Mouse (Mus musculus) forebrain, embryonic 12.5 days (tissue): ENCODE measurements at regions not wholly inside any gene's neighbourhood (a gene's known extent, or its start where the extent isn't known, plus 50 kb on each side); places are given as distances from the start of the nearest gene placed in this dataset.
"Not testable (repeated sequence)": the region's sequence is repeated elsewhere in the genome, so short reads cannot be mapped to it uniquely, and the experiment has no call there.

ENCODE experiments used
- ATAC-seq: fragments of 200-750 bp; cut with Nextera tagmentation; 2 replicates; pipeline ENCODE4 v1.8.0; 2017; ENCODE audit warnings: moderate TSS enrichment; ENCODE audit not compliant: low FRiP score
- H3K27ac ChIP-seq: fragments of 300-500 bp; sonication (generic); 2 replicates; pipeline ENCODE4 v1.5.1; 2016; ENCODE audit warnings: mild to moderate bottlenecking
- H3K27me3 ChIP-seq: fragments of 300-500 bp; sonication (generic); 2 replicates; pipeline ENCODE4 v1.6.1; 2016; ENCODE audit warnings: mild to moderate bottlenecking
- H3K36me3 ChIP-seq: fragments of 300-500 bp; sonication (generic); replicated peaks from 2 replicates; pipeline ENCODE4 v1.6.1; 2016; ENCODE audit warnings: mild to moderate bottlenecking
- H3K4me1 ChIP-seq: fragments of 300-500 bp; sonication (generic); 2 replicates; pipeline ENCODE4 v1.6.1; 2016
- H3K4me2 ChIP-seq: fragments of 300-500 bp; sonication (generic); 2 replicates; pipeline ENCODE4 v1.6.1; 2016; ENCODE audit warnings: mild to moderate bottlenecking, moderate library complexity
- H3K4me3 ChIP-seq: fragments of 300-500 bp; sonication (generic); replicated peaks from 2 replicates; pipeline ENCODE4 v1.5.1; 2016; ENCODE audit warnings: mild to moderate bottlenecking
- H3K9ac ChIP-seq: fragments of 300-500 bp; sonication (generic); 2 replicates; pipeline ENCODE4 v1.6.1; 2016; ENCODE audit warnings: mild to moderate bottlenecking
- H3K9me3 ChIP-seq: fragments of 300-500 bp; sonication (generic); 2 replicates; pipeline ENCODE4 v1.6.1; 2016
- WGBS: fragments of 180-500 bp; shearing (Covaris S2); methylation state at CpG from one replicate; pipeline ENCODE4 v1.1.7; 2016; 5-methylcytosine and 5-hydroxymethylcytosine counted together

DNA sequence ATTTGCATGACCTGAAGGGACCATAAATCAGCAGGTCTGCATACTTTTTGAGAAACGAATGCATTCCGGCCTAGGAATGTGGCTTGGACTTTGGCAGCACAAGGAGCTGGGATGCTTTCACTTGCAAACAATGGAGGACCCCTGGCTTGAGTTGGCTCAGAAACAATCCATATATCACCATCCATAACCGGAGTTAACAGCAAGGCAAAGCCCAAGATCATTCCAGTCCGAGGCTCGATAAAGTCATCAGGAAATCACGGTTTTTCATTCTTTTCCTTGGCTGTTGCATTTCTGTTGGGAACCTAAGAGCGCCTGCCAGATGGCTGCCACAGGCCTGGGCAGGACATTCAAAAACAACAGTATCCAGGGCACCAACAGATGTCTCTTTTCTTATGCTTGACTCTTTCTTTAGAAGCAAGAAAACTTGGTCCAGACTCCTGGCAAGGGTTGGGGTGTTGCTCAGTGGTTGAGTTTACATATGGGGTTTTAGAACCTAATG, 198.5 kb downstream of the Fam43a start:
- ATAC-seq: no peak
- WGBS: 85% methylated on average over 7 of the region's 7 CpGs
- H3K27me3 ChIP-seq: no peaks in the 10 kb centered on the region

DNA sequence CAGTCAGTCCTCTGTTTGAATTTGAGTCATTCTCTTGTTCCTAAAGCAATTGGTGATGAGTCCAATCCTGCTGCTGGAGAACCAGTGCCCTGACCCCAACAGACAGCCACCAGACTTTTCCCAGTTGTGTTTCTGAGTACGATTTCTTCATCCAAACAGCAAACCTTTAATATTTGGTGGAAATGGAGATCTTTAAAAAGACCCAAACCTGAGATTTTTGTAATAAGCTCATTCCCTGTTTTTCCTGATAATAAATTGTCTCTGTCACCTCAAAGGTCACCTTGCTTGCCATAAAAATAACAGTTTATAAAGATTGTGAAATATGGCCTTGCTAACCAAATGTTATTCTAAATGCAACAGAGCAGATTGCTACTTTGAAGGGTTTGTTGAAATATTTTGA, 199.0 kb downstream of the Fam43a start:
- no peak for ATAC-seq
- H3K27ac ChIP-seq: no peak overlapping the region
- no peak overlapping the region for H3K4me3 ChIP-seq
- 88% methylated on average over 1 of the region's 1 CpGs for WGBS
- H3K9me3 ChIP-seq: no peaks in the 10 kb centered on the region
- no peaks in the 10 kb centered on the region for H3K27me3 ChIP-seq
- no peaks in the 10 kb centered on the region for H3K36me3 ChIP-seq
- no peak overlapping the region for H3K9ac ChIP-seq
- no peak overlapping the region for H3K4me2 ChIP-seq
- H3K4me1 ChIP-seq: no peaks in the 10 kb centered on the region

More for the DNA sequence above, 198.5 kb downstream of the Fam43a start:
- Histone ChIP-seq H3K9me3 (no peaks in the 10 kb centered on the region), H3K4me1 (no peaks in the 10 kb centered on the region), H3K4me2 (no peak overlapping the region), H3K27ac (no peak overlapping the region), H3K9ac (no peak overlapping the region), H3K36me3 (no peaks in the 10 kb centered on the region), H3K4me3 (no peak overlapping the region)

DNA sequence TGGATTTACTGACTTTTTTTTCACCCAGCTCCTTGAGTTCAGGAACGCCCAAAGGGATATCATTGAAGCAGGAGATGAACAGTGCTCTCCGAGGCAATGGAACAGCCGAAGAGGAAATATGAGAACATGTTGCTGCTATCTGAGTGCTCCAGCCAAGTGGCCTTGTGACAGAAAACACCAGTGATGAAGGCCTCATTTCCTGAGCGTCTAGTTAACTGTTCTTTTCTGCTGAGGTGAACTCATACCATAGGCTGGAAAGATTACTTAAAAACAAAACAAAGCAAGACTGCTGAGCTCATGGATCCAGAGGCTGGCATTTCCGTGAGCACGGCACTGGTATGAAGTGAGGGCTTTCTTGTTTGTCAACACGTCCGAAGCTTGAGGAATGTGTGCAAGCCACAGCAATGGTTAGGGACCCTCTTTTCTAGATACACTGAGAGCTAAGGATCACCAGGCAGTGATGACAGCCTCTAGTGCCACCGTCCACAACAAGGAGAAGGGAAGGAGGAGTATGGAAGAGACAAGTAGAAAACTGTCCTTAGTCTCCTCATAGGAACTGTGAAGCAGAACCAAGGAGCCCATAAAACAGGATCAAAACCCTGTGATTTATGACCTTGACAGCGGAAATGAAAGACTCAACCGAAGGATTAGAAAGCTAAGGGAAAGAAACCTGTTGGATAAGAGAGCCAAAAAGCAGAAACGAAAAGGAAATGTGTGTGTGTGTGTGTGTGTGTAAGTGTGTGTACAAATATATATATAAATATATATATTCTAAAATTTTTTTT, 200.4 kb downstream of the Fam43a start:
- Histone ChIP-seq H3K4me1 (no peaks in the 10 kb centered on the region), H3K4me3 (no peak overlapping the region), H3K27ac (no peak overlapping the region), H3K27me3 (no peaks in the 10 kb centered on the region), H3K9ac (no peak overlapping the region), H3K4me2 (no peak overlapping the region), H3K9me3 (no peaks in the 10 kb centered on the region), H3K36me3 (no peaks in the 10 kb centered on the region)
- WGBS: 84% methylated on average over 12 of the region's 12 CpGs
- ATAC-seq: no peak

DNA sequence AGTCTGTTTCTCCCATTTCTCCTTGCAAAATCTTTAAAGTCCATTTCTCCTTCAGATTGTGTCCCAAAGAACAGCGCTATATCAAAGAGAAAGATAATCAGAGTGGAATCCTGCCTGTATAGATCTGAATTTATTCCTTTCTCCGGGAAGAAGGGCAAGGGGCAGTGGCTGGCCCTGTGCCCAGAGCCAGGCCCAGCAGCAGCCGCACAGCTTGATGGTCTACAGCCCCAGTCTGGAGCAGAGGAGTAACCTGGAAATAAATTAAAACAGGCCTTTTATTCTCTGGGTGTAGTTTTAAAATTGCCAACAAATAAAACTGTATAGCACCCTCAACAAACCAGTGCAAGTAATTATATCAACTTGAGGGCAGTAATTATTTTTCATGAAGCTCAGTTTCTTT, 204.5 kb downstream of the Fam43a start:
- Histone ChIP-seq H3K4me1 (no peaks in the 10 kb centered on the region), H3K4me3 (no peak overlapping the region), H3K9ac (no peak overlapping the region), H3K4me2 (no peak overlapping the region), H3K36me3 (no peaks in the 10 kb centered on the region), H3K9me3 (no peaks in the 10 kb centered on the region), H3K27me3 (no peaks in the 10 kb centered on the region), H3K27ac (no peak overlapping the region)
- ATAC-seq: no peak
- WGBS: 79% methylated on average over 3 of the region's 3 CpGs

DNA sequence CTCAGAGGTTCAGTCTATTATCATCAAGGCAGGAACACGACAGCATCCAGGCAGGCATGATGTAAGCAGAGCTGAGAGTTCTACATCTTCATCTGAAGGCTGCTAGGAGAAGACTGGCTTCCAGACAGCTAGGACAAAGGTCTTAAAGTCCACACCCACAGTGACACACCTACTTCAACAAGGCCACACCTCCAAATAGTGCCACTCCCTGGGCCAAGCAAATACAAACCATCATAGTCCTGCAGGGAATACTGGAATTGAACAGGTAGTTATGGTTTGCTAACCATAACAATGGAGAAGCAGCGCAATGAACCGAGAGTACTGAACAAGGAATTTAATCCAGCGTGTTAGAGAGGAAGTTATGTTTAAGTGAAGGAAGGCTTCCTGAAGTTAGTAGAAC, 206.7 kb downstream of the Fam43a start:
- H3K9ac ChIP-seq, H3K9me3 ChIP-seq, H3K27ac ChIP-seq, H3K27me3 ChIP-seq, H3K4me2 ChIP-seq, H3K4me1 ChIP-seq, H3K36me3 ChIP-seq, ATAC-seq, H3K4me3 ChIP-seq: not testable (repeated sequence)
- WGBS: 90% methylated on average over 4 of the region's 4 CpGs

DNA sequence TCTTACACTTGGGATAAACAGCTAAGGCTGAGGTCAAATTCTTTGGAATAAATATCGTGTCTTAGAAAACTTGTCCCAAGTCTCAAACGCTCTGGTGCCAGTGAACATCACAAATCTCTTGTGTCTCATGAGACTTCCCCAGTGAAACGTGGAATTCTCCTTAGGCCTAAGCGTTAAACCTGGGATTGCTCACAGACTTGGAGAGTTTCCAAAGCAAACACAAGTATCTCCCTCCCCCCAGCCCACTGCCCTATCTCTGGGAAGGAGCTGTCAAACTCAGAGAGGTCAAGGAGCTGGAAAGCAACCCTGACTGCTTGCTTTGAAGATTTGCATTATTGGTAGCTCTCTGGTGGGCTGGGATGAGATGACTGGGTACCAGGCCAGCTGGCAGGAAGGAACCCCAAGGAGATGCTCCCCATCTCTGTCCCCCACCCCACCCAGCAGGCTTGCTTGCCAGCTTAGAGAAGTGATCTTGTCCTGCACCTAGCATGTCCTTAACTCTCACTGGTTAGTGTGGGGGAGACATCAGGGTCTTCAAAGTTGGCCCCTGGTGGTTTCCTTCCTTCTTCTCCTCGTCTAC, 219.1 kb downstream of the Fam43a start:
- Histone ChIP-seq H3K27me3 (0 out of 2 replicates have a peak, but pooled peaks cover 4% of the 10 kb centered on the region), H3K4me1 (peaks cover 13% of the 10 kb centered on the region), H3K4me3 (no peak overlapping the region), H3K9me3 (no peaks in the 10 kb centered on the region), H3K4me2 (no peak overlapping the region), H3K9ac (no peak overlapping the region), H3K27ac (no peak overlapping the region), H3K36me3 (no peaks in the 10 kb centered on the region)
- 70% methylated on average over 5 of the region's 5 CpGs for WGBS
- ATAC-seq: no peak

DNA sequence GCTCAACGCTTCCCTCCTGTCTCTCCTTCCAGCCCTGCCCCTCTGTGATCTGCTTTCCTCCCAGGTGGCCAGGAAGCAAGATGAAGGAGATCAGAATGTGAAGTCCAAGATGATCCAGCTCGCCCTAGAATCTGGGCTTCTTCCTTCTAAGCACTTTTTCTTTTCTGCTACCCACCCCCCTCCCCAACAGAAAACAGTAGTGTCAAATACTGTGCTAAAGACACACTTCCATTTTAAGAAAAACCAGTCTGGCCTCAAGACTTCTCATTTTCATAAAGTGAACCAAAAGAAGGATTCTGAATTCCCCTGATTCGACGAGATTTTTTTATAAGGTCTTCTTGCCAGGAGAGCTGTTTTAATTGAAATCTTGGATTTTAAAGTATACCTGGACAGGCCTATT, 219.8 kb downstream of the Fam43a start:
- Histone ChIP-seq H3K9me3 (no peaks in the 10 kb centered on the region), H3K27ac (no peak overlapping the region), H3K27me3 (0 out of 2 replicates have a peak, but pooled peaks cover 4% of the 10 kb centered on the region), H3K4me3 (no peak overlapping the region), H3K9ac (no peak overlapping the region), H3K36me3 (no peaks in the 10 kb centered on the region), H3K4me2 (no peak overlapping the region), H3K4me1 (peaks cover 13% of the 10 kb centered on the region)
- 90% methylated on average over 4 of the region's 4 CpGs for WGBS
- no peak for ATAC-seq

DNA sequence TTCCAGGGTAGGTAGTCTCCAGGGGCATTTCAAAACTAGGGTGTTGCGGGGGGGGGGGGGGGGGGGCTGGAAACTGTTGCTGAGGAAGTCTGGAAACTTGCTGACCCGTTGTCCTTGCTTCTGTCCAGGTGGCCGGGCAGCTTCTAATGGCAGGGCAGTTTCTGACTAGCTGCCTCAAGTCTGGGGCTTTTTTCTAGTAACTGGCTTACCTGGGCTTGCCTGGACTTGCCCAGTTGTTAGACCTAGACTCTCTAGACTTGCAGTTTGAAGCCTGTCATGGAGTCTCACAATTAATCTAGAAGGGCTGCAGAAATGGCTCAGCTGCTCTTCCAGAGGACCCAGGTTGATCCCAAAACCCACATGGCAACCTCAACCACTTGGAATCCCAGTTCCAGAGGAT, 220.7 kb downstream of the Fam43a start:
- Histone ChIP-seq H3K9me3 (no peaks in the 10 kb centered on the region), H3K4me2 (no peak overlapping the region), H3K27ac (no peak overlapping the region), H3K4me3 (no peak overlapping the region), H3K36me3 (no peaks in the 10 kb centered on the region), H3K9ac (no peak overlapping the region), H3K4me1 (peaks cover 13% of the 10 kb centered on the region), H3K27me3 (0 out of 2 replicates have a peak, but pooled peaks cover 4% of the 10 kb centered on the region)
- ATAC-seq: no peak
- 75% methylated on average over 3 of the region's 3 CpGs for WGBS

DNA sequence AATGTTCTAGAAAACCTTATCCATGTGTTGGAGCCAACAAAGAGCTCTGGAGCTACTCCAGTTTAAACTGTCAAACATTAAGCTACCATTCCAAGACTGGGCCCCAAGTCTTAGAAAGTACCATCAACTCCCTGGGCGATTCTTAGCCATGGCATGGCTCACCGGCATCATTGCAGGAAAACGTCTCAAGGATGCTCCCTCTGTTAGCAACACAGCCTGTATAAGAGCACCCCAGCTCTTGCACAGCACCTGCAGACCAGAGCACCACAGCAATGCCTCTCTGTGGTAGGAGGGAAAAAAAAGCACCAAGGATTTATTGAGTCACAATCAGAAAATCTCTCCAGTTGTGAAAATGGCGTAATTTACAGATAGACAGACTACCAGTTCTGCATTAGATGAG, 221.2 kb downstream of the Fam43a start:
- H3K4me2 ChIP-seq: 0 out of 2 replicates have a peak overlapping the region, but pooled peaks have one; percentile 42

DNA sequence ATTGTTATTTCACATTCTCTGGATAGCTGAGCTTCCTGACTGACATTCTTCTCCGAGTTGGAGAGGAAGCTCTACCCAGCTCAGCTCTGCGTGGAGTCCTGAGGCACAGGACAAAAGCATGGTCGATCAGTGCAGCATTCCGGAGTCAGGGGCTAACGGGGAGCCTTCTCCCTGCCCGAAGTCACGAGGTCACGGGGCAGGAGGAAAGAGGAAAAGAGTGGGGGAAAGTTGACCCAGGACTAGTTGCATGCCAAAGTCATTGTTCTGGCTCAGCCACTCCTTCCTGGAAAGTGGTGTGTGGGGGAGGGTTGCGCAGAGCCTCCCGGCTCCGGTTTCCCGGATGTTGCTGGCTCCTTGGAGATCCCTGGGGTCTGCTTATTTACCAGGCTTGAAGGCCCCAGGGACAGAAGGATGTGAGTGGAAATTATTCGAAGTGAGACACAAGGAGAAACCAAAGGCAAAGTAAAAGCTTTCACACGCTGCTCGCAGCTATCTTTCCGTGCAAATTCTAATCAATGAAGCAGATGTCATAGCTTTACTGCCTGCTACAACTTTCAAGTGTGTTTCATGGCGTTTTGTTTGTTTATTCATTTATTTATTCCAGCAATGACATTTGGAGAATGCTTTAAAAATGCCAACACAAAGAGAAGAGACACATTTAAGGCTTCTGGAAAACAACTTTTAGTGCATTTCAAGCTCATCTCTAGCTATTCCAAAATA, 221.8 kb downstream of the Fam43a start:
- Histone ChIP-seq H3K4me3 (no peak overlapping the region; the same call in 1 of the 2 replicates), H3K36me3 (no peaks in the 10 kb centered on the region), H3K4me1 (peaks cover 13% of the 10 kb centered on the region), H3K4me2 (peak overlapping the region; percentile 42), H3K27ac (no peak overlapping the region), H3K9ac (no peak overlapping the region), H3K9me3 (no peaks in the 10 kb centered on the region), H3K27me3 (0 out of 2 replicates have a peak, but pooled peaks cover 4% of the 10 kb centered on the region)
- no peak for ATAC-seq
- WGBS: 18% methylated on average over 17 of the region's 17 CpGs

More for the DNA sequence above, 221.2 kb downstream of the Fam43a start:
- peaks cover 13% of the 10 kb centered on the region for H3K4me1 ChIP-seq
- WGBS: 84% methylated on average over 4 of the region's 4 CpGs
- no peaks in the 10 kb centered on the region for H3K36me3 ChIP-seq
- 0 out of 2 replicates have a peak, but pooled peaks cover 4% of the 10 kb centered on the region for H3K27me3 ChIP-seq
- no peak overlapping the region for H3K9ac ChIP-seq
- H3K27ac ChIP-seq: 0 out of 2 replicates have a peak overlapping the region, but pooled peaks have one; percentile 14
- no peaks in the 10 kb centered on the region for H3K9me3 ChIP-seq
- H3K4me3 ChIP-seq: no peak overlapping the region
- ATAC-seq: no peak

DNA sequence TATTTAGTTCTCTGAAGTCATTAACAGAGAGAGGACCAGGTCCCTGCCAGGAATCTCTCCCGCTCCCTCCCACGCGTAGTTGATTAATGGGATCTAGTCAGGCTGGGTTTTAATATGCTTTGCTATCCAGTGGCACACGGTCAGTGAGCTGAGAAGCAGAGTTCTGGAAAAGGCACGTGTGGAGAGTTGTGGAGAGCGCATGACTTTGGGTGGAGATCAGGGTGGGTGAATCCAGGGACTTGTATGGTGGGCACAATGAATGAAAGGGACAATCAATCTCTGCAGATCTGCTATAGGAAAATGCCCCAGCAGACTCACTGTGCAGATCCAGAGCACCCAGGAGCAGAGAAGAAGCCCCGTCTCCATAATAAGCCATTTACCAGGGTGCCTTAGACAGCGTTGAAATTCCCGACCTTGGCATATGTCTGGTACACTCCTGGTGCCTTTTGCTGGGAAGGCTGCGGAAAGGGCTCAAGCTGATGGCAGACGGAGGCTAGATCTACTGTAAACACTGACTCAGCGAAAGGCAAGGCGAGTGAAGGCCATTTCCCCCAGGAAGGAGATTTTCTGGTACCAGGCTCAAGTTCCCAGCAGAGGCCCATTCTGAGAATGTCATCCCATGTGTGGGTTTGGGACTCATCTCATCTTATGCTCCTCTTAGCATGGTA, 222.5 kb downstream of the Fam43a start:
- Histone ChIP-seq H3K9ac (no peak overlapping the region), H3K36me3 (no peaks in the 10 kb centered on the region), H3K27ac (no peak overlapping the region), H3K9me3 (no peaks in the 10 kb centered on the region), H3K4me2 (no peak overlapping the region), H3K4me1 (peaks cover 13% of the 10 kb centered on the region), H3K27me3 (0 out of 2 replicates have a peak, but pooled peaks cover 4% of the 10 kb centered on the region), H3K4me3 (no peak overlapping the region)
- WGBS: 85% methylated on average over 13 of the region's 13 CpGs
- no peak for ATAC-seq

DNA sequence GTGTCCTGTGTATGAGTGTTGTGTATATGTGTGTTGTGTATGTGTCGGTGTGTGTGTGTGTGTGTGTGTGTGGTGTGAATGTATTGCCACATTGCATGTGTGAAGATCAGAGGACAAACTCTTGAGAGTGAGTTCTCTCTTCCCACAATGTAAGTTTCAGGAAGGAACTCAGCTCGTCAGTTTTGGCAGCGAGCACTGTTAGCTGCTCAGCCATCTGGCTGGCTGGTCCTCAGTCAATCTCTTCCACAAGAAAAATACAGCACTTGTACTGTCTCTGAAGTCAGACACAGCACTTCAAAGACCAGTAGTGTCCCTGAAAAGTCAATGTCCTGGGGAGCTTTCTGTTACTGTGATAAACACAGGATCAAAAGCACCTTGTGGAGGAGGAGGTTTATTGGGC, 226.6 kb downstream of the Fam43a start:
- 80% methylated on average over 3 of the region's 3 CpGs for WGBS
- no peak overlapping the region for H3K27ac ChIP-seq
- no peaks in the 10 kb centered on the region for H3K9me3 ChIP-seq
- H3K36me3 ChIP-seq: no peaks in the 10 kb centered on the region
- no peak overlapping the region for H3K4me3 ChIP-seq
- 0 out of 2 replicates have a peak, but pooled peaks cover 4% of the 10 kb centered on the region for H3K27me3 ChIP-seq
- H3K9ac ChIP-seq: no peak overlapping the region
- ATAC-seq: no peak
- H3K4me1 ChIP-seq: peaks cover 9% of the 10 kb centered on the region
- H3K4me2 ChIP-seq: no peak overlapping the region
